Mouse (Mus musculus) liver, postnatal 0 days (tissue): ENCODE results near the gene Bnipl.

Experiments used
- CTCF ChIP-seq: sonication (generic); IDR thresholded peaks from 2 replicates; pipeline ENCODE4 v1.5.1; 2016; ENCODE audit warnings: antibody characterized with exemption, low read depth
- EP300 ChIP-seq: IDR thresholded peaks from 2 replicates; pipeline ENCODE4 v1.6.1; 2016; ENCODE audit warnings: antibody characterized with exemption, low read depth, mild to moderate bottlenecking

GRCm38 (mm10) chr3:95284501-95285281 lies 33.7 kb upstream of the Bnipl start:
- no peak for TF ChIP-seq CTCF
- no peak for TF ChIP-seq EP300
